Mouse (Mus musculus) frontal cortex, postnatal 10 days (tissue): ENCODE results near the gene Atp6v1a.

Source experiments
- DNase-seq, 2 experiments: peaks; one replicate each; pipeline ENCODE4 v3.0.0; 2022; ENCODE audit warnings: low spot score in 2 of 2, mixed read lengths in 1 of 2

Atp6v1a gene

DNA sequence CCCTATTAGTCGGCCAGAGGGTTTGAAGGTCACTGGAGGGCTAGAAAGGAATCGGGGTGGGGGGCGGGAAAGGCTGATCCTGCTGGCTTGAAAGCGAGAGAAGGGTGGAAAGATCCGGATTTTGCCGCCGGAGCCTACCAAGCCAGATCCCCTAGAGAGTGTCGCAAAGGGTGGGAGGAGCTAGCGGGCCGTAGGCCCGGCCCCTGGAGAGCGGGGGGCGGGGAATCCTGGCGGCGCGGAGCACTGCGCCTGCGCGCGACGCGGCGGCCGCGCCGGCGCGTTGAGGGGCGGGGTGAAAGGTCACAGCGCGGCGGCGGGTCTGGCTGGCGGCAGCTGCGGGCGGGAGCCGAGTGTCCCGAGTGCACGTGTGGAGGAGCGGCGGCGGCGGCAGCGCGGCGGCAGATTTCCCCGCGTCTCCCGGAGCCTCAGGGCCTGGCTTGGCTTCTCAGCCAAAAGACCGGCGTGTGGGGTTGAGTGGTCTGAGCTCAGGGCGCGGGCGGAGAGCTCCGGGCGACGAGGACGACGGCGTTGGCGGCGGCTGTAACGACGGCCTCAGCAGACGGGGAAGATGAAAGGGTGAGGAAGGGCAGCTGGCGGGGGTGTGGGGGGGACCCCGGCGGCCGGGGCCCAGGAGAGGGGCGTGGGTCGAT, at the start of gene Atp6v1a, which contains the start of gene Naa50:
Atp6v1a (minus strand) TSS at position 170 of the 650 bp plus-strand sequence.
Naa50 (plus strand) TSS at position 295 of the 650 bp plus-strand sequence.
- DNase-seq: peak; percentile 86 to 90

DNA sequence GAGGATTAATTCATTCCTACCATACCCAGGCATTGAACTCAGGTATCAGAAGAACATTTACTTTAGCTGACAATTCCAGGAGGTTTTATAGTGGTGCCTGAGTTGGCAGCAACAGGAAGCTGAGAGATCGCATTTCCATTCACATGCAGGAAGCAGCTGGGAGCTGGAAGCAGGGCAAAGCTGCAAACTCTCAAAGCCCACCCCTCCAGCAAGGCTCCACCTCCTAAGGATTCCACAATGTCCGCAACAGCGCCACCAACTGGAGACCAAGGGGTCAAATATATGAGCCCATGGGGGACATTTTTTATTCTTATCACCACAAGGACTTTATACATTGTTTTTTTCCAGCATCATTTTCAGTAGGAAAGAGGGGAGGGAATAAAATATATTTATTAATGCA, 49.3 kb upstream of the Atp6v1a start:
- no peak for DNase-seq

DNA sequence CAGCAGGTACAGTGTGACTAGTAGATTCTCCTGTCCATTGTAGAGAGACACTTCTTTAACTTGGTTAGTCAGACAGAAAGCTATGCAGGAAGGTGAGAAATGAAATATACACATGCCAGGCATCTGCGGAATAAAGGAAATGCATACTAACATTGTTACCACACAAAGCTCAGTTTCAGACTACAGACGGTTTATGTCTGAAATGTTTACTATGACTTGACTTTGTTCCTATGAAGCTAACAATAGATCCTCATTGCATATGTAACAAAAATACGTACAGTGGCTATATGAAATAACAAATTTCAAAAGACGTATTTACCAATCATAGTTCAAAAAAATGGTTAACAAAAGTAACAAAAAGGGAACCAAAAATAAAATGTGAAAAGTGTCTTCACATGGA, 47.7 kb upstream of the Atp6v1a start:
- DNase-seq: no peak

DNA sequence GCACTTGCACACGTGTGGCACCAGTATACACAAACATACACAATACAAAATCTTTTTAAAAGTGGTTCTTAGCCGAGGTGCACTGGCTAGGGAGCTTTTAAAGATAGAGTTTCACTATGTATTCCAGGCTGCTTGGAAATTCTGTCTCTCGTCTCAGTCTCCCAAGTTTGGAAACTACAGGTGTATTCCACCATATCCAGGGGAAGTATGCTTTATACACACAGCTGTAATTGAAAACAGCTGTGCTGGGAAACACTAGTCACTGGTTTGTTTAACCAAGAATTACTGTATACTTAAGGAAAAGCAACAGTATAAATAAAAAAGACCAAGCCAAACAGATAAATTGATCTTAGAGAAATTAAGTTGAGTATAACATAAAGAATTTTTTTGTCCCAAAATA, 45.3 kb upstream of the Atp6v1a start:
- DNase-seq: no peak

DNA sequence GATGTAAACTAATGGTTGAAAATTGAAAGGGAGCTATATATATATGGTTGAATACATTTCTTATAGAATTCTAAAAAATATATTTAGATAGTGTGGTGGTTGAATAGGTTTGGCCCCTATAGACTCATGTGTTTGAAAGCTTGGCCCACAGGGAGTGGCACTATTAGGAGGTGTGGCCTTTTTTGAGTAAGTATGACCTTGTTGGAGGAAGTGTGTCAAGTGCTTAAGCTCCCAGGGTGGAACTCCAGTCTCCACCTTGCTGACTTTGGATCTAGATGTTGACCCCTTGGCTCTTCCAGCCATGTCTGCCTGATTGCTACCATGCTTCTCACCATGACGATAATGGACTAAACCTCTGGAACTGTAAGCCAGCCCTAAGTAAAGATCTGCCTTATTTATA, 43.1 kb upstream of the Atp6v1a start:
- DNase-seq: no peak

DNA sequence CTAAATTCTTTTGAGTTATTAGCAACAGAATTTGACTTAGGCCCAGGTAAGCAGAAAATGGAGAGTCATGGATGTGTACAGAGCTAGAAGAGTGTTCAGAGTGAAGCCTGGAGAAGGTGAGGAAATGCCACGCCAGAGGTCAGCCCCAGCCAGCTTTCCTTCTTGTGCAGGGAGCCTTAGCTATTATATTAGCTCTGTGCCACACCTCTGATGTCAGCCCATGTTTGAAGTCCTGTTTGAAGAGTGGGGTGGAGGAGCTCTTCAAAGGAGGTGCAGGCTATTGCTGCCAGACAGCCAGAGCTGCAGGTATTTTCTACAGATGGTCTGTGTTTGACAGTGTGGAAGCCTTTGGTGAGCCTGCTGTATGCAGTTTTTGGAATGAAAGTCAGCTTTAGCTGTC, 39.0 kb upstream of the Atp6v1a start:
- no peak for DNase-seq

DNA sequence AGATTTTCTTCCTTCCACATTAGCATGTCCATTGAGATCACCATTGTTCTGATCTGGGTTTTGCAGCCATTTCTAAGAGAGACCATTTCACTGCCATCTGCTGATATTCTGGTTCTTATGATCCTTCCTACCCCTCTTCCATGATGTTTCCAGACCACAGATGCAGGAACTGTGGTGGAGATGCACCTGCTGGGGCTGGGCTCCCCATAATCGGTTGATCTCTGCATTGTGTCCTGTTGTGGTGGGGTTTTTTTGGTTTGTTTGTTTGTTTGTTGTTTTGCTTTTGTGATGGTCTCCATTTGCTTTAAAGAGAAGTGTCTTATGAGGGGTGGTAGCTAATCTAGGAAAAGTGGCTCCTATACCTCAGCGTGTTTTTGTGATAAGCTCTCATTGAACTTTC, 37.0 kb upstream of the Atp6v1a start:
- no peak for DNase-seq

DNA sequence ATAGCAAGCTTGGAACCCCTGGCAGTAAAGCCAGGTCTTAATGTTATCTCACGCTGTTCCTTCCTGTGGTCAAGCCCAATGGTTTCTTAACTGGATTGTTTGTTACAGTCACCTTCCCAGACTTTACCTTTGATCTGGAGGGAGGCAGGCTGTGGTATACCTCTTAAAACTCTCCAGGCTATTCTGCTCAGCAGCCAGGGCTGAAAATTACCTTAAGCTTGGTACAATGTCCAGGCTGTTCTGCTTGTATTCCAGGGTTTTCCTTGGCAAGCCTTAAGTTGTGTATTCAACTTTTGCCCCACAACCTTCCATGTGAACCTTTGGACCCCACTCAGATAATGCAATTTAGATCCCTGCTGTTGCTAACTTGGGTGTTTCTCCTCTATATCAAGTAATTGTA, 35.5 kb upstream of the Atp6v1a start:
- DNase-seq: no peak

DNA sequence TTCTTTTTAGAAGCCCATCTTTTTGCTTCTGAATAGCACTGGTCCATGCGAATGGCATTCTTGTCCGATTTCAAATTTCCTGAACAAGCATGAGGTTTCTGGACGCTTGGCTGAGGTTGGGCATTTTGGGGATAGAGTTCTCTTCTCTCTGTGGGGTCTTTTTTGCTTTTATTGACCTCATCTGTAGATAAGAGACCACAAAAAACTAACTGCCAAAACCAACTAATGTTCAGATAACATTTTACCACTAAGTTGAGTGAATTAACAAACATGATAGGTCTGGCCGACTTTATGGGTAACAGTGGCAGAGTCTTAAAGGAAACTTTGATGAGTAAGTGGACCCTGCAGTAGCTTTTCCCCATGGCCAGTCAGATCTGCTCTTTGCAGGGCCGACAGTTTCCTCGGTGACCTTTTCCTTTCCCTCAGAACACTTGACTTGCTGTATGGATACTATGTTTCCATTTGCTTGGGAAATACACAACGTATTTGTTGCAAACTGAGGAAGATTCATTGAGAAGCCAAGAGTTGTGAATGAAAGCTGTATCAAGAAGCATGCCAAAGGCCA, 34.5 kb upstream of the Atp6v1a start:
- no peak for DNase-seq

DNA sequence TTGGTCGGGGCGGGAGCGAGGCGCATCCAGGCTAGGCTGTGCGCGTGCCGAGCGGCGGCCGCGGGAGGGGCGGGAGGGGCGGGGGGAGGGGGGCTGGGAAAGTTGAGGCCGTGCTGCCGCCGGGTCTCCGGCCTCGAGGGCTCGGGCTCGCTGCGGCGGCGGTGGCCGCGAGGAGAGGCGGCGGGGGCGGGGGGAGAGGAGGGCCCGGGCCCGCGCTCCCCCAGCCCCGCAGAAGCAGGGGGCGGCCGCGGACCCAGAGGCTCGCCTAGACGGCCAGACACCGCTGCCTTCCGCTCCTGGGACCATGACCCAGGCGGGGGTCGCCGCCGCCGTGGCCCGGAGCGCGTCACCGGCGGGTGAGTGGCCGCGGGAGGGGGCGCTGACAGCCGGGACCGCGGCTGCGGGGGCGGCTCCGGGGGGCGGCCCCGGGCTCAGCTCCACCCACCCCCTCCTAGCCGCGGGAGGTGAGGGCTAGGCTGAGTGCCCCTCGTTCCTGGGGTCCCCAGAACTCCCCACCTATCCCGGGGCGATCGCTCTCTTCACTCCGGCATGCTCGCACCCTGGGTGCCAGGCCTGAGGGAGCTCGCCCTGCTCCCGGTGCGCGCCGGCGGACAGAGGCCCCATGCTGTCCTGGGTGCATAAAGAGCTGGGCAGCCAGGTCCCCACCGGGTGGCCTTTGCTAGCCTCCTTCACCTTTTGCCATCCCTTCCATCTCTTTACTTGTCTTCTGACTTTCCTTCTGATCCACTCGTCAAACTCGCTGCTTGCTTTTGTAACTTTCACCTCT, 33.8 kb upstream of the Atp6v1a start, which contains the start of gene Usf3:
Usf3 (plus strand) TSS at position 92 of the 787 bp plus-strand sequence.
- peak; percentile 40 to 59 for DNase-seq

DNA sequence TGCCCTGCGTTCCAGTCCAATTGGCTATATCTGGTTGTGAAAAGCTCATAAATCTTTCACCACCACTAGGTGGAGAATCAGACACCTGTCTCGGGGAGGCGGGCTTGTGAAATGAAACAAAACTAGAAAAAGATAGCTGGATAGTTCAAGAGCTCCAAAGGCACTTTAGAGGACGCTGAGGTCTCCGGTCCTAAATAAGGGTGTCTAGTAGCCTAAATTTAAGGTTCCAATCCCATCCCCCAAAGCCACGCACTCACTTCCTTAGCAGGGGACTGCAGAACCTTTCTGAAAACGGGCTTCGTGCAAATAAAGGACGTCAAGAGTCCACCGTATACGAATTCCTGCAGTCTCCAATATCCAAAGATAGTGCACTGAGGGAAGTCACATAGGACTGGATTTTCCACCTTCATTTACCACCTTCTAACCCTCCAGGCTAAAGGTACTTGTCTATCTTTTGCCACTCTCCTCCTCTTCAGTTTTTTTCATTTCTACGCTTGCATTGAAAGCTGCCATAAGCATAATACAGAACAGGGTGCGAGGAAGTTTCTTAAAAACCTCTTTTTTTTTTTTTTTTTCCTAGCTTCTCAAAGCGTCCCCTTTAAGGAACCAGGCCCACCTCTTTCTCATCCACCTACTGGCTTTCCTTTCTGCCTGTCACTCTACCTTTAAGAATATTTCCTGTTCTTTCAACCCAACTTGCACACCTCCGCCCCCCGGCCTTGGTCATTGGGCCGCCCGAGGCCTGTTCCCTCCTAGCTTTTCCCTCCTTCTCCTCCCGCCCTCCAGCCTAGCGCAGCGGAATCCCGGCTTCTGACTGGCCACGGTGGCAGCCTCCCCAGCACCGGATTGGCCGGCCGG, 33.0 kb upstream of the Atp6v1a start:
- DNase-seq: peak; percentile 98 to 99

DNA sequence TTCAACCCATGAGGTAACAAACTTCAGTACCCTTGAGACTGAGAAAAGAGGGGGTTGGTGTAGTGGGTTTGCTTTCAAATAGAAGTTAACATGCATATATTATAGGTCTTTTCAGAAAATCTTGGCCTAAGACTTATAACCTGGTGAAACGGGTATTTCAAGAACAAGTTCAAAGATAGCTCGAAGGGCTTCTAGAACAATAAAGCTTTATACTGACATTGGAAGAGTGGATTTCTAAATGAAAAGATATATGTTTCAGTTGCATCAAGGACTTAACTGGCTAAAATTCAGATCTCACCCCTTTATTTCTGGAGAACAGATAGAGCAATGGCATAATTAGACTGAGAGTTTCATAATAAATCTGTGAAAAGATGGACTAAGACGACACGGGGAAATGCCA, 29.5 kb upstream of the Atp6v1a start:
- no peak for DNase-seq

DNA sequence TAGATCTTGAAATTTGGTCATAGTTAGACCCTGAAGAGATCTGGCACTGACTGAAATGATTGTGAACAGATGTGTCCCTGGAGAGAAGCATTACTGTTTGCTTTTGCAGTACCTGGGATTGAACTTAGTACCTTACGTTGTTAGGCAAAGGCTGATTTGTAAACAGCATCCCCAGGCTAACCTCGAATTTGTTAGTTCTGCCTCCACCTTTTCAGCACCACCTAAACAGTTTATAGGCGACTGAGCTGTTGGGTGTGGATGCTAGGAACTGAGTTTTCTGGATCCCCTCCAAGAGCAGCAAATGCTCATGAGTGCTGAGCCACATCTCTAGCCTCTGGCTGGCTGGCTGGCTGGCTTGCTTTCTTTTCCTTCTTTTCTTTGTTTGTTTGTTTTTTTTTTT, 25.7 kb upstream of the Atp6v1a start:
- no peak for DNase-seq

DNA sequence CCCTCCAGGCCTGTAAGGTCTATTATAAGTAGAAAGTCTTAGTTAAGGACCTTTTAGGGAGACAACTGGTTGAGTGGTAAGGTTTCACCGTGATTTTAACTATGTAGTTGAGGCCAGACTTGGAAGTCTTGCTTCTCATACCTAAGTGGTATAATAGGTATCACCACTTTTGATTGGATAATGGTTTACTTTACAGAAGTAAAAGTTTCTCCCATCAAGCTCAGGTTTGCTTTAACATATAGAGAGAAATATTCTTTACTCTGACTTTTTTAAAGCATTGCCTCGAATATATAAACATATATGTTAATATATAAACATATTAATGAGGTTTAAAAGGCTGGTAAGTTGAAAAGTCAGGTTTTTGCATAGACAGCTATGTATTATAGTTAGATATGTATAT, 24.3 kb upstream of the Atp6v1a start:
- DNase-seq: no peak

DNA sequence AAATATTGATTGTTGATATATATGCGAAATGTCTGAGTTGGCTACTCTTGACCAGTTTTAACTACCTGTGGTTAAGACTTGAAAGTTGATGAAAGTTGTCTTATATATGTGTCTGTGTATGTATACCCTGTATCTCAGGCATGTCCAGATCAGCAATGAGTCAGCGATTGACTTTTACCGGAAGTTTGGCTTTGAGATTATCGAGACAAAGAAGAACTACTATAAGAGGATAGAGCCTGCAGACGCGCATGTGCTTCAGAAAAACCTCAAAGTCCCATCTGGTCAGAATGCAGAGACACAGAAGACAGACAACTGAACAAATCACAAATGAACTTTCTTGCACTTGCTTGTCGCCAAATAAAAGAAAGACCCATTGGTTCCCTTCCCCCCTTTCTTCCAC, 19.8 kb upstream of the Atp6v1a start:
- no peak for DNase-seq

DNA sequence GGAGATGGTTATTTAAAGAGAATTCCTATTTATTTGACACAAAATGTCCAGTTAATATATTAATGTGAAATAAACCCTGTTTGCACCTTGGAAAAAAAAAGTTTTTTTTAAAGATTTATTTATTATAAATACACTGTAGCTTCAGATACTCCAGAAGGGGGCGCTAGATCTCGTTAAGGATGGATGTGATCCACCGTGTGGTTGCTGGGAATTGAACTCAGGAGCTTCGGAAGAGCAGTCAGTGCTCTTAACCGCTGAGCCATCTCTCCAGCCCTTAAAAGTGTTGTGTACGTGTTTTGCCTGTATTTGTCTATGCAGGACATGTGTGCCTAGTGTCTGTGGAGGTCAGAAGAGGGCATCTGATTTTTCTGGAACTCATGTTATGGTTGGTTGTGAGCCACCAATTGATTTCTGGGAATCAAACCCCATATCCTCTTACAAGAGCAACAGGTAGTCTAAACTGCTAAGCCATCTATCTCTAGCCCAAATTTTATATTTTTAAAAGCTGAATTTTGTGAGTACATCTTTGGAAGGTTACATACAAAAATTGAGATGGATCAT, 15.1 kb upstream of the Atp6v1a start:
- DNase-seq: no peak

DNA sequence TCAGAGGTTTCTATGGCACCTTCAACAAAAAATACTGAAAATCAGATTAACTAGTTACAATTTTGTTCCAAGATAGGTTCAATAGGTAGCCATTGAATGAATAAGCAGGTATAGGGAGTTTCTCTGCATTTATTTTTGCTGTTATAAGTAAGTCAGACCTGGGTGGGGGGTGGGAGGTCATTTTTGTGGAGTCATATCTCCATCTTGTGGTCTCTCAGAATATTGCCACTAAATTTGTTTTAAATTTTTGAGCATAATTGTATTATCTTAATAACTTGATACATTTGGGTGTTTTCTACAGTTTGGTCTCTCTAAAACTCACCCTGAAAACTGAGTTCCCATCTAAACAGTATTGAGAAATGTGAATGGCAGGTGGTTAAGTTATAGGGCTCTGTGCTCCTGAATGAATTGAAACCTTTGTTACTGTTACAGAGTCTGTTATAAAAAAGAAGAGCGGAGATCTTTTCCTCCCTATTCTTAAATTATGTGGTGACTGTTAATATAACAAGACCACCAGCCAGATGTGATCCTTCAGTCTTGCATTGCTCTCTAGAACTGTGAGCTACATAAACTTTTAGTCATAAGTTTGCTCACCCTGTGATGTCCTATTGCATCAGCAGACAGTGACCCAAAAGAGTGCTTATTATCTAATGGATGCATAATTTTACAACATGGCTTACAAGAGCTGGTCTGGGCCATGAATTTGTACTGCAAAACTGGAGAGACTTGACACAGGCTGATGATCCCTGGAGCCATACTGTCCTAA, 9.7 kb upstream of the Atp6v1a start:
- no peak for DNase-seq

DNA sequence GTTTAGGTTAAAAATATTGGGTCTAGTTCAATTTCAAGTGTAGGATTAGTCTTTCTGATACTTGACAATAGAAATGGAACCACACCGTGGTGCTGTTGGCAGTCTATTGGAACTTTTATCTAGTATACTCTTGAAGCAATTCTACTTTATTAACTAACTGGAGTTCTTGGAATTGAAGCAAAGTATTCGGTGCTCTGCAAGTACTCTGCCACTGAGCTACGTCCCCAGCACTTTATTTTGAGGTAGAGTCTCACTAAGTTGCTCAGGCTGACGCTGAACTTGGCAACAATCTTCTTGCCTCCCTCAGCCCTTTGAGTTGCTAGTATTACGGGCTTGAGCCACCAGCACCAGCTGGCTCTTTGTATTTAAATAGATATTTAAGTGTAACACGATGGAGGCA, 2.0 kb upstream of the Atp6v1a start:
- DNase-seq: no peak

DNA sequence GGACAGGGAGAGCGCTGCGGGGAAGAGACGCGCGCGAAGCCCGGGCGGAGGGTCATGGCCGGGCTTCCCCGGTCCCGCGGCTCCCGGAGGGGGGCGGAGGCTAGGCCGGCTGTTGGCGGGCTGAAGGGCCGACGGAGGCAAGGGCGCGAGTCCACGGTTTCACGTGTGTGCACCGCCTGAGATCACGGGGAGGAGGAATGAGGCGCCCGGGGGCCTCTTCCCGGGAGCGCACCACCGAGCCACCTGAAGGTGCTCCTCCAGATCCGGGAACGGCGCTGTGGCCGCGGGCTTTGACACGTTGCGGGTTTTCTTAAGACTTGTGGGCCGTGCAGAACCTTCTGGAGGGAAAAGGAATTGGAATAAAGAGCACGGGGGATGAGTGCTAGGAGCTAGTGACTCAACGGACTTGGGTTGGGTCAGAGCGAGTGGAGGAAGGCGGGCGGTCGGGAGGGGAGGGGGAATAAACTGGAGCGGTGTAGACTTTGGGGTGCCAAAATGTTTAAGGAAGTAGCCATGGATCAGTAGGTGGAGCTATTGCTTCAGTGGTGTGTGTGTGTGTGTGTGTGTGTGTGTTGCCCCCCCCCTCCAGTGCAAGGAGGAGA, 782 bp upstream of the Atp6v1a start:
- peak; percentile 73 to 81 for DNase-seq

DNA sequence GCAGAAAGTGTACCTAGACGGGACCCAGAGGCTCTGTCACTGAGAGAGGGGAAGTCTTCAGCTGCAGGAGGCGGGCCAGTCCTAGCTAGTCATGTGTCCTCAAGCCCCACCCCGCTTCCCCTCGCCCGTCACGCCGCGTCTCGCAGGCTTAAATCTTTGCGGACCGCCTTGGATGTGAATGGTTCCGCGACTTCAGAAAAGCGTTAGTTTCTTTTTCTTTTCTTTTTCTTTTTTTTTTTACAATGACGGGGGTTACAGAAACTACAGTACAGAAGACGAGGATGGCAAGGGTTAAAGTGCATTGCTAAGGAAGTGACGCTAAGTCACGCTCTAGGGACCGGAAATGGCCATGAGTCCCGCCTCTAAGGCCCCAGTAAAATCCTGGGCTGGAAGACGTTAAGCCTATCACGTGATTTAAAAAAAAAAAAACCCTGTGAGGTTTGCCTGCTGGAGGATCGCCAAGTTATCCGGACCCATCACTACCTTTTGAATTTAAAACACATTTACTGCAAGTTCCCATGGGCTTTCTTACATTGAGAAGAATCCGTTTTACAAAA, 448 bp downstream of the Atp6v1a start:
- DNase-seq: peak; percentile 87 to 89
